Mouse (Mus musculus) heart, embryonic 14.5 days (tissue): ENCODE data around the gene Rbm43. TPM values are rescaled to one million over a fixed set of nuclear protein-coding genes. Genes with fewer than 3 reads are reported as not detected.
A peak's percentile ranks its signal among the peaks of the same experiment; 100 is the strongest.

Experiments
- ATAC-seq: fragments of 200-750 bp; cut with Nextera tagmentation; 2 replicates; pipeline ENCODE4 v1.8.0; 2017; ENCODE audit warnings: low read depth, moderate TSS enrichment; ENCODE audit not compliant: insufficient number of reproducible peaks, insufficient read depth, low FRiP score
- H3K27ac ChIP-seq, 2 experiments: fragments of 200-500 bp in 1 of 2; fragments of 300-500 bp in 1 of 2; sonication (generic) in 1 of 2; replicated peaks in 1 of 2; 2 replicates each; pipeline ENCODE4 v1.5.1; 2012 to 2014; ENCODE audit warnings: low read depth in 2 of 2, low read length in 2 of 2, control low read depth in 1 of 2, mild to moderate bottlenecking in 1 of 2, mixed read lengths in 1 of 2; ENCODE audit not compliant: control insufficient read depth in 1 of 2, insufficient read depth in 1 of 2
- H3K27me3 ChIP-seq: fragments of 300-500 bp; sonication (generic); 2 replicates; pipeline ENCODE4 v1.6.1; 2014; ENCODE audit warnings: mild to moderate bottlenecking, low read length, control low read depth; ENCODE audit not compliant: control insufficient read depth, insufficient read depth
- H3K36me3 ChIP-seq: fragments of 300-500 bp; sonication (generic); 2 replicates; pipeline ENCODE4 v1.6.1; 2014; ENCODE audit warnings: mild to moderate bottlenecking, control low read depth, low read length, mixed read lengths; ENCODE audit not compliant: control insufficient read depth, insufficient read depth
- H3K4me1 ChIP-seq, 2 experiments: fragments of 200-500 bp in 1 of 2; fragments of 300-500 bp in 1 of 2; sonication (generic) in 1 of 2; 2 replicates each; pipeline ENCODE4 v1.6.1; 2012 to 2014; ENCODE audit warnings: low read length in 2 of 2, control low read depth in 1 of 2, mixed read lengths in 1 of 2; ENCODE audit not compliant: control insufficient read depth in 2 of 2, insufficient read depth in 2 of 2
- H3K4me2 ChIP-seq: fragments of 300-500 bp; sonication (generic); 2 replicates; pipeline ENCODE4 v1.6.1; 2014; ENCODE audit warnings: mild to moderate bottlenecking, low read length
- H3K4me3 ChIP-seq, 2 experiments: fragments of 200-500 bp in 1 of 2; fragments of 300-500 bp in 1 of 2; sonication (generic) in 1 of 2; 2 replicates each; pipeline ENCODE4 v1.5.1; 2012 to 2014; ENCODE audit warnings: low read length in 2 of 2, mild to moderate bottlenecking in 2 of 2, control low read depth in 1 of 2, low read depth in 1 of 2, moderate library complexity in 1 of 2; ENCODE audit not compliant: control insufficient read depth in 1 of 2, insufficient read depth in 1 of 2
- H3K9ac ChIP-seq: fragments of 300-500 bp; sonication (generic); 2 replicates; pipeline ENCODE4 v1.6.1; 2014; ENCODE audit warnings: mild to moderate bottlenecking, low read length
- H3K9me3 ChIP-seq: fragments of 300-500 bp; sonication (generic); 2 replicates; pipeline ENCODE4 v1.6.1; 2016; ENCODE audit warnings: low read length, control low read depth; ENCODE audit not compliant: control insufficient read depth
- WGBS: fragments of 180-500 bp; shearing (Covaris S2); extraction: QIAGEN DNeasy Blood & Tissue Kit; methylation state at CpG from one replicate; pipeline ENCODE4 v1.1.7; 2014; 5-methylcytosine and 5-hydroxymethylcytosine counted together
- polyA plus RNA-seq: library from polyadenylated mRNA; unstranded; fragments of >200 nt; fragmentation: Nextera tagmentation; extraction: Ambion mirVana; gene quantifications from 2 replicates; pipeline ENCODE4 v1.2.1, GENCODE M21; 2014

Rbm43 gene
- polyA plus RNA-seq, 1 experiment from 2014 or later, result 13.6 TPM

DNA sequence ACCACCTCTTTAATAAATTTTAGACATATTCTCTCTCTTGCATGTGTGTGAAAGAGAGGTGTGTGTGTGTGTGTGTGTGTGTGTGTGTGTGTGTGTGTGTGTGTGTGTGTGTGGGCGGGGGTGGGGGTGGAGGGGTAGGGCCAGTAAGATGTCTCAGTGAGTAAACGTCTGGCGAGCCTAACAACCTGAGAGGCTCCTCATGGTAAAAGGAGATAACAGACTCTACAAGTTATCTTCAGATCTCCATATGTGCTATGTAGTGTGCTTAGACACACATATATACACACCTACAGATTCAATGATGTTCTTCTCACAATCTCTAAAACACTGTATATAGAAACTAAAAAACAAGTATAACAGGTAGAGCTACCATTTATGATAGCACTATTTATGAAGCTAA, 3.8 kb upstream of the Rbm43 start:
- 0 out of 2 replicates have a peak, but pooled peaks cover 3% of the 10 kb centered on the region for H3K9me3 ChIP-seq
- H3K36me3 ChIP-seq, result no peaks in the 10 kb centered on the region
- no peak for ATAC-seq
- H3K27me3 ChIP-seq, result no peaks in the 10 kb centered on the region
- H3K27ac ChIP-seq, result no peak overlapping the region
- H3K4me3 ChIP-seq, result no peak overlapping the region
- H3K4me1 ChIP-seq, result peaks cover 2 to 6% of the 10 kb centered on the region in 2 experiments; a peak in 1 of 4 replicates
- no peak overlapping the region for H3K4me2 ChIP-seq
- H3K9ac ChIP-seq, result no peak overlapping the region
- 43% methylated on average over 3 of the region's 3 CpGs for WGBS

DNA sequence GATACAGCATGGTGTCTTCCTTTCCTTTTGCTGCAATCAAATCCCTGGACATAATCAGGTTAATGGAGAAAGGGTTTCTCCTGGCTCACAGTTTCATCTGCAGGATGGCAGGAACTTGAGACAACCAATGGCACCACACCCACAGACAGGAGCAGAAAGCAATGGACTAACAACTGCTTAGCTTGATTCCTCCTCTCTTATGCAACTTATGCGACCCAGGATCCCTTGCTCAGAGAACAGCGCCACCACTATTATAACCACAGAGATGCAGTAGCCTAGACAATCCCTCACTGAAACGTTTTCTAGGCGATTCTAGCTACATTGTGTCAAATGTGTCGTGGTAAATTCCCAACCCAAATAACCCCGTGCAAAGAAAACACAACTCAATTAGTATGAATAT, 2.0 kb upstream of the Rbm43 start:
- 63% methylated on average over 6 of the region's 6 CpGs for WGBS
- Histone ChIP-seq H3K4me2 (no peak overlapping the region), H3K36me3 (no peaks in the 10 kb centered on the region), H3K9ac (no peak overlapping the region), H3K27me3 (no peaks in the 10 kb centered on the region), H3K4me1 (peaks cover 2 to 8% of the 10 kb centered on the region in 2 experiments; a peak in 1 of 4 replicates), H3K4me3 (no peak overlapping the region), H3K9me3 (no peaks in the 10 kb centered on the region), H3K27ac (no peak overlapping the region)
- ATAC-seq, result no peak

DNA sequence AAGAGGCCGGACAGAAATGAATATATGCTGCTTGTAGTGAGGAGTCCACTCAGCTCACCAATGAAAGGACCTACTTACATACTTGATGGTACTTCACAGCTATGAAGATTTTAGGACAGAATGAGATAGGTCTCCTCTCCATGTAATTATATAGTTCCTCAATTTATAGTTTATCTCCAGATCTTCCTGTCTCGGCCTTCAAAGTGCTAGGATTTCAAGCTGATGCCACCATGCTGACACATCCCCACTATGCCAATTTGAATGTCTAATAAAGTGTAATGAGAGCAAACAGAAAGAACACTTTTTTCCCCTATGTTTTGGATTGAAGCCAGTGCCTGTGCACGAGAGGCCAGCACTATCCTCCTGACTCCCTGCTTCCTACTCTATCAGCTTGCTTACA, 1.6 kb upstream of the Rbm43 start:
- no peaks in the 10 kb centered on the region for H3K36me3 ChIP-seq
- WGBS, result 72% methylated on average over 3 of the region's 3 CpGs
- no peak overlapping the region for H3K9ac ChIP-seq
- no peak overlapping the region for H3K27ac ChIP-seq
- no peak overlapping the region for H3K4me2 ChIP-seq
- H3K4me3 ChIP-seq, result no peak overlapping the region
- no peak for ATAC-seq
- H3K27me3 ChIP-seq, result no peaks in the 10 kb centered on the region
- H3K4me1 ChIP-seq, result peaks cover 2 to 8% of the 10 kb centered on the region in 2 experiments; a peak in 1 of 4 replicates
- no peaks in the 10 kb centered on the region for H3K9me3 ChIP-seq

DNA sequence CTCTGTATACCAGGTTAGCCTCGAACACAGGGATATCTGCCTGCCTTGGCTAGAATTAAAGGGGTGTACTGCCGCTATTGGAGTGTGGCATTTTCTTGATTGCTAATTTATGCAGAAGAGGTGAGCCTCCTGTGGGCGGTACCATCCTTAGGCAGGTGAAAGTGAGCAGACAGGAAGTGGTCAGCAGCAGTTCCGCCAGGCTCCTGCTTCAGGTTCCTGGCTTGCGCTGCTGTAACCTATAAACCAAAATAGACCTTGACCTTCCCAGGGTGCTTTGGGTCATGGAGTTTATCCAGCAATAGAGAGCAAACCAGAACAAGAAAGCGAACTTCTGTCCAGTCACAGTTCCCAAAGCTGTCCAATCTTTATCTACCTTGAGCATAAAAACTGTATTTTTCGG, 958 bp upstream of the Rbm43 start:
- H3K4me3 ChIP-seq, result no peak overlapping the region
- H3K27ac ChIP-seq, result no peak overlapping the region
- no peak overlapping the region for H3K4me2 ChIP-seq
- no peaks in the 10 kb centered on the region for H3K36me3 ChIP-seq
- no peak for ATAC-seq
- 92% methylated on average over 7 of the region's 7 CpGs for WGBS
- no peaks in the 10 kb centered on the region for H3K27me3 ChIP-seq
- no peaks in the 10 kb centered on the region for H3K9me3 ChIP-seq
- no peak overlapping the region for H3K9ac ChIP-seq
- H3K4me1 ChIP-seq, result peaks cover 2 to 8% of the 10 kb centered on the region in 2 experiments; a peak in 1 of 4 replicates

DNA sequence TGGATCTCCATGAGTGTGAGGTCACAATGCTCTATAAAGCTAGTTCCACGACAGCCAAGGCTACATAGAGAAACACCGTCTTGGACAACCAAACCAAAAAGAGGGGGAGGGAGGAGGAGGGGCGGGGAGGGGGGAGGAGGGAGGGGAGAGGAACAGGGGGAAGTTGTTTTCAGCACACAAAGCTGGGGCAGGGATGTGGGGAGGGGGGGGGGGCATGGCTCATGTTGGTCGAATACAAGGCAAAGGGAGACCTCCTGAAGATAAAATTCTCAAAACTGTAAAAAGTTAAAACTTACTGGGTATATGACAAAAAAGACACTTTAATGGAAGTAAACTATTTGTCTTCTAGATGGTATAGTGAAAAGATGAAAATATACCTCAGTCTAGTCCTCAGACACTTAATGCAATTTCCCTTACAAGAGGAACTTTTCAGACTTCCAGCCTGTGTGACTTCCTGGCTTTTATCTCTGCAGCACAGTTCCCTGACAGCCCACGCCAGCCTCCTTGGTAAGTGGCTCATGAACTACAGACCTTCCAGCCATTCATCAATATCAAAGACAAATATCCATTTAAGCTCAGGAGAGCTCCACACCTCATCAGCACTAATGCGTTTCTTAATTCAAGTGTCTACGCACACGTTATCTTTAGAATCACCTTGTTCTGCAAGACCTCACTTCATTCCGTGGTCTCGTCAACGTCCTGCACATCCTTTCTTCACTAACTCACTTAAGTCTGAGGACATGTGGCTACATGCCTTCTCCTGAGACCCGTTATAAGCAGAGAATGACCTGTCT, 1.4 kb downstream of the Rbm43 start:
- Histone ChIP-seq H3K4me2 (peak overlapping the region; percentile 89), H3K27ac (peak overlapping the region; percentile 0 to 12; a peak in 3 of 4 replicates), H3K36me3 (peaks cover 8% of the 10 kb centered on the region; the same call in 1 of the 2 replicates), H3K4me3 (peak overlapping the region; percentile 11 to 77; a peak in 3 of 4 replicates), H3K9ac (peak overlapping the region; percentile 75; the same call in 1 of the 2 replicates), H3K9me3 (no peaks in the 10 kb centered on the region), H3K4me1 (peaks cover 2 to 8% of the 10 kb centered on the region in 2 experiments; a peak in 1 of 4 replicates), H3K27me3 (no peaks in the 10 kb centered on the region)
- no peak for ATAC-seq
- WGBS, result 27% methylated on average over 11 of the region's 12 CpGs

DNA sequence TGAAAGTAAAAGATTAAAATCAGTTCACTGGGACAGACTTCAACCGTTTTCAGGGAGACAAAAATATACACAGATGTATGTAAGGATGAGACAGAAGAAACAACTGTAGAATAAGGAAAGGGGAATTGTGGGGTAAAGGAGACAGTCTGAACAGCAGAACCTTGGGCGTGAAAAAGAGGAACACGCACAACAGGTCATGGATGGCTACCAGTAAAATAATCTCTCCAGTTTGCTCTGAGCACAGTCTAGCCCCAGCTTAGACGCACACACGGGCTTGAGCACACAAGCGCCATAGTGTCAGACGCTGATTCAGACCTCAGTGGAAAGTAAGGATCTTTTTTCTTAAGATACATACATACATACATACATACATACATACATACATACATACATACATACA, 3.7 kb downstream of the Rbm43 start:
- Histone ChIP-seq H3K4me2 (no peak overlapping the region), H3K4me1 (peaks cover 2 to 8% of the 10 kb centered on the region in 2 experiments; a peak in 1 of 4 replicates), H3K4me3 (no peak overlapping the region), H3K9me3 (no peaks in the 10 kb centered on the region), H3K27ac (no peak overlapping the region), H3K9ac (no peak overlapping the region), H3K27me3 (no peaks in the 10 kb centered on the region), H3K36me3 (peaks cover 8% of the 10 kb centered on the region; the same call in 1 of the 2 replicates)
- WGBS, result 91% methylated on average over 7 of the region's 7 CpGs
- no peak for ATAC-seq

DNA sequence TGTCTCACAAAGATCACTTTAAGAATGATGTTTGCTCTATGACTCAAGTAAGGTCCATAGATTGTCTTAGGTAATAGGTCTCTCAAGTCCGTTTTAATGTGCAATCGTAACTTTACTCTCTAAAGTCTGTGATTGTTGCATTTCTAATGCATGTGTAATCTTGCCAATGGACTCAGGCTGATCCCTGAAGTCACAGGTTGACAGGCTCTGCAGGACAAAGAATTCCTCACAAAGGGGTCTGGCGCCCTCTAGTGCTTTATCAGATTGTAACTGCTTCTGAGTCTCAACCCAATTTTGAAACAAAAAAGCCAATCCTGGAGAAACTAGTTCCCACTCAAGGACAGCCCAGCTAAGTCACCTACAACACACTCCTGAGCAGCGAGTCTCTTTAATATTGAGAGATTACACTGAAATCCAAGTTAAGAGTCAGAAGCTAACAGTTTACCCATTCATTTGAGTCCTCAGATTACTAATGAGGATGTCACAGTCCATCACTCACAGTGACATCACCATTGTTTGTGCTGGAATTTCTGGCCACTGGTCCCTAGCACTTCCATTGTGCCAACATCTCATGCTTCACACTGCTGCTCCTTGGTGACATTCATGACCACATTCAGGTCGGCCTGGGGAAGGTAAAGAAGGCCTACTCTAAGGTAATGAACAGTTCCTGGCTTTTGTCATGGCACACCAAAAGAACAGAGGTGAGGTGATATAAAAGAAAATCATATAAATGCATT, 19.9 kb downstream of the Rbm43 start:
- H3K36me3 ChIP-seq, result no peaks in the 10 kb centered on the region
- H3K4me2 ChIP-seq, result no peak overlapping the region
- H3K9ac ChIP-seq, result no peak overlapping the region
- WGBS, result 23% methylated on average over 5 of the region's 5 CpGs
- no peak overlapping the region for H3K4me3 ChIP-seq
- H3K9me3 ChIP-seq, result no peaks in the 10 kb centered on the region
- H3K27me3 ChIP-seq, result no peaks in the 10 kb centered on the region
- peaks cover 0 to 4% of the 10 kb centered on the region in 2 experiments; a peak in 1 of 4 replicates for H3K4me1 ChIP-seq
- ATAC-seq, result no peak
- H3K27ac ChIP-seq, result no peak overlapping the region
